Mouse (Mus musculus): ENCODE data around the gene Nnat.

The Nnat gene

DNA sequence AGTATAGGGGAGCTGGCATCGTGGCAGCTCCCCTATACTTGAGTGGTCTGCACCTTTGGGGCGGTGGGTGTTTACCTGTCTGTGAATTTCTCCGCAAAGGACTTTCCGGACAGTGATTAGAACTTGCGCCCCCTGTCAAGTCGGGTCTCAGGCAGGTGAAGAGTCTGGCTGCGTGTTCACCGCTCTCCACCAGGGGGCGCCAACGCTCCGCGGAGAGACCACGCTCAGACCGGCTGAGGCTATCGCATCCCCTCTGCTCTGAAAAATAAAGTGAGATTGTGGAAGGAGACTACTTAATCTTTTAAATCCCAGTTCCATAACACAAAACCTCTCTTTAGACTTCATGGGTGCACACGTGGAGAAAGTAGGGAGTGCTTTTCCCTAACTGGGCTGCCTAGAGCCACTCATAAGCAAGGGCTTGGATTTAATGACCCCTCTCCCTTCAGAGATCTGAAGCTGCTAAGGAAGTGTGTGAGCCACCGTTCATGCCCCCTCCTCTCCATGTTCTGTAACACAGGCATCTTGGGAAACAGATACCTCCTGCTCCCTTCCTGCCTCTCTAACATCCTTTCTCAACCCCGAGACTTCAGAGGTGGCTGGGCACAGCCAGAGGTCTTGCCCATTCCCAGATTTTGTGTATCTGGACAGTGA lies 45.3 kb downstream of the Nnat start:
- peak; percentile 53 to 84 for DNase-seq (ENCODE audit: low spot score in 2 of 2)

DNA sequence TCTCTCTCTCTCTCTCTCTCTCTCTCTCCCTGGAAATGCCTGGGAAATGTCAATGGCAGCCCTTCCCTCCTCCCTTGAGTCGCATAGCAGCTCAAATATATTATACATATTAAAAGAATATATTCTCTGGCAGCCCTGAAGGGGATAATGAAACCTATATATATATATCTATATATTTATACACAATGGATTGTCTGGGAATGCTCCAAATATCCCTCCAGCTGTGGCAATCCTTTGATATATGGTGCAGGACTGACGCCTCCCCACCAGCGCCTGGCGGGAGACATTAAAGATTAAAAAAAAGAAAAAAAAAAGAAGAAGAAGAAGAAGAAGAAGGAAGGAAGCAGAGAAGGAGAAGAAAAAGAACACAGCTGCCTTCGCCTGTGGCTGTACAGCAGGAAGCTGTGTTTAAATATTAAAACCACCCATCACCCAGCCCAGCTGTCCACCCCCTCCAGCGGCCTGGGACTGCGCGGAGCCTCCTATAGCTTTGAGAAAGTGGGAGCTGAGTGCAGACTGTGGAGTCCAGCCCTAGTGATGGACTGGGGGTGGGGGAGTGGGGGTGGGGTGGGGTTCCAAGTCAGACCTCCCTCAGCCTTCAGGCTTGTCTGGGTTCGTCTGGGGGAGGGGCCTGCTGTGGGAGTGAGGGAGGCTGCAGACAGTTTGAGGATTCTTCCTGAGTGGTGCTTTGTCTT lies 47.8 kb downstream of the Nnat start:
- no peak for DNase-seq (ENCODE audit: low spot score in 2 of 2)

DNA sequence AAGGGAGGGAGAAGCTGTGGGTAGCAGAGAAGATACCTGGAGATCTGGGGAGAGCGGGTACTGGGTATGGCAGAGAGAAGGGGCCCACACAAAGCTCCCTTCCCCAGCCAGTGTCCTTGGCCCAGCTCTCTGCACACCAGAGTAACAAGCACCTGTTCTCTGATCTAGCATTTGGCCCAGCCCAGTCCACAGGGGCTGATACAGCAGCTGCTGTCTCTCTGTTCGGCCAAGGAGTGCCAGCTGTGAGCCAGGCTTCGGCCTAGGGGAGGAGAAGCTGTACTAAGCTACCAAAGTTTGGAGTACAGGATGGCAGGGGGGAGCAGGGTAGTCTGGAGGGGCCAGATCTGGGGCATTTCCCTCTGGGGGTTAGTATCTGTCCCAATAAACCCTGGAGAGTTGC lies 51.9 kb downstream of the Nnat start:
- DNase-seq (ENCODE audit: low spot score in 2 of 2) = no peak
